Mouse (Mus musculus) thymus, adult 2 months (tissue): ENCODE results near the gene Lclat1. TPM values are rescaled to one million over a fixed set of nuclear protein-coding genes. Genes with fewer than 3 reads are reported as not detected.
A peak's percentile ranks its signal among the peaks of the same experiment; 100 is the strongest.

Experiments
- DNase-seq: peaks from one replicate; pipeline ENCODE4 v3.0.0; 2021
- H3K27ac ChIP-seq: fragments of 200-500 bp; 2 replicates; pipeline ENCODE4 v1.5.1; 2012; ENCODE audit warnings: low read length, control low read depth; ENCODE audit not compliant: control insufficient read depth, insufficient read depth
- H3K27me3 ChIP-seq: fragments of 200-500 bp; 2 replicates; pipeline ENCODE4 v1.6.1; 2012; ENCODE audit warnings: mild to moderate bottlenecking, low read length, moderate library complexity, mixed read lengths; ENCODE audit not compliant: control insufficient read depth, insufficient read depth
- H3K36me3 ChIP-seq: fragments of 200-500 bp; 2 replicates; pipeline ENCODE4 v1.6.1; 2012; ENCODE audit warnings: mild to moderate bottlenecking, low read length, moderate library complexity; ENCODE audit not compliant: control insufficient read depth, insufficient read depth
- H3K4me1 ChIP-seq: fragments of 200-500 bp; replicated peaks from 2 replicates; pipeline ENCODE4 v1.6.1; 2012; ENCODE audit warnings: low read length; ENCODE audit not compliant: control insufficient read depth, insufficient read depth
- H3K4me3 ChIP-seq: fragments of 200-500 bp; 2 replicates; pipeline ENCODE4 v1.5.1; 2012; ENCODE audit warnings: mild to moderate bottlenecking, low read length, control low read depth, moderate library complexity; ENCODE audit not compliant: control insufficient read depth, insufficient read depth
- CTCF ChIP-seq: fragments of 200-500 bp; IDR thresholded peaks from 2 replicates; pipeline ENCODE4 v1.5.1; 2012; ENCODE audit warnings: mild to moderate bottlenecking, control low read depth, low read length, moderate library complexity, borderline replicate concordance; ENCODE audit not compliant: control insufficient read depth, poor library complexity, insufficient read depth; ENCODE audit errors: extremely low read depth
- POLR2A ChIP-seq: fragments of 200-500 bp; IDR thresholded peaks from 2 replicates; pipeline ENCODE4 v1.6.1; 2012; ENCODE audit warnings: mild to moderate bottlenecking, low read length, control low read depth, moderate library complexity; ENCODE audit not compliant: control insufficient read depth, poor library complexity, insufficient read depth; ENCODE audit errors: extremely low read depth
- WGBS: fragments of 180-500 bp; shearing (Covaris S2); methylation state at CpG from one replicate; pipeline ENCODE4 v1.1.7; 2018; 5-methylcytosine and 5-hydroxymethylcytosine counted together
- polyA plus RNA-seq: library from polyadenylated mRNA; depleted of rRNA; stranded (reverse); fragments of >200 nt; gene quantifications from 2 replicates; pipeline ENCODE4 v1.2.3, GENCODE M21; 2012

The Lclat1 gene
- polyA plus RNA-seq, 1 experiment = 5.4 TPM

- TF ChIP-seq CTCF (no peak), POLR2A (no peak)
- Histone ChIP-seq H3K4me3 (peak overlapping the region; percentile 74), H3K27ac (no peak overlapping the region), H3K4me1 (peaks cover 11% of the 10 kb centered on the region), H3K36me3 (no peaks in the 10 kb centered on the region), H3K27me3 (no peaks in the 10 kb centered on the region)
- WGBS = 6% methylated on average over 35 of the region's 35 CpGs
- peak; percentile 29 for DNase-seq
Observed at GRCm38 (mm10) chr17:73108170-73108887, 544 bp downstream of the Lclat1 start.

GRCm38 (mm10) chr17:73108888-73109259 is 1.1 kb downstream of the Lclat1 start:
- no peak for DNase-seq
- TF ChIP-seq POLR2A (no peak), CTCF (no peak)
- 85% methylated on average over 7 of the region's 7 CpGs for WGBS
- Histone ChIP-seq H3K27me3 (no peaks in the 10 kb centered on the region), H3K27ac (no peak overlapping the region), H3K36me3 (no peaks in the 10 kb centered on the region), H3K4me1 (peaks cover 11% of the 10 kb centered on the region), H3K4me3 (no peak overlapping the region)

- Histone ChIP-seq H3K27me3 (no peaks in the 10 kb centered on the region), H3K27ac (no peak overlapping the region), H3K4me3 (no peak overlapping the region), H3K4me1 (peaks cover 10% of the 10 kb centered on the region), H3K36me3 (no peaks in the 10 kb centered on the region)
- WGBS = 93% methylated on average over 7 of the region's 7 CpGs
- no peak for DNase-seq
- TF ChIP-seq CTCF (no peak), POLR2A (no peak)
Observed at GRCm38 (mm10) chr17:73112128-73112527, 4.3 kb downstream of the Lclat1 start.

GRCm38 (mm10) chr17:73112601-73113000 is 4.8 kb downstream of the Lclat1 start:
- Histone ChIP-seq H3K27me3 (no peaks in the 10 kb centered on the region), H3K4me3 (no peak overlapping the region), H3K36me3 (no peaks in the 10 kb centered on the region), H3K27ac (no peak overlapping the region), H3K4me1 (peaks cover 9% of the 10 kb centered on the region)
- WGBS = 89% methylated on average over 6 of the region's 6 CpGs
- TF ChIP-seq CTCF = no peak
- TF ChIP-seq POLR2A = no peak
- DNase-seq = no peak

GRCm38 (mm10) chr17:73113230-73113629 is 5.4 kb downstream of the Lclat1 start:
- Histone ChIP-seq H3K27ac (no peak overlapping the region), H3K4me3 (no peak overlapping the region), H3K36me3 (no peaks in the 10 kb centered on the region), H3K4me1 (peaks cover 9% of the 10 kb centered on the region), H3K27me3 (no peaks in the 10 kb centered on the region)
- TF ChIP-seq CTCF (no peak), POLR2A (no peak)
- 98% methylated on average over 4 of the region's 4 CpGs for WGBS
- no peak for DNase-seq

- WGBS = 97% methylated on average over 3 of the region's 3 CpGs
Observed at GRCm38 (mm10) chr17:73118134-73118533, 10.3 kb downstream of the Lclat1 start.

More at GRCm38 (mm10) chr17:73118134-73118533, 10.3 kb downstream of the Lclat1 start:
- no peak overlapping the region for H3K4me3 ChIP-seq
- no peak overlapping the region for H3K27ac ChIP-seq
- H3K27me3 ChIP-seq = no peaks in the 10 kb centered on the region
- H3K36me3 ChIP-seq = no peaks in the 10 kb centered on the region
- H3K4me1 ChIP-seq = peaks cover 6% of the 10 kb centered on the region; the same call in 1 of the 2 replicates
- no peak for TF ChIP-seq CTCF
- no peak for TF ChIP-seq POLR2A
- DNase-seq = no peak
